Mouse (Mus musculus): ENCODE data around the gene Obscn. TPM values are rescaled to one million over a fixed set of nuclear protein-coding genes. Genes with fewer than 3 reads are reported as not detected.

Obscn gene
- polyA plus RNA-seq, 1 experiment from 2014 or later: 0.62 TPM

- DNase-seq (ENCODE audit: low spot score) (no peak), ATAC-seq (replicated peaks; ENCODE audit: insufficient number of reproducible peaks, low FRiP score, low TSS enrichment, low read depth) (no peak)
- Histone ChIP-seq H3K27ac (replicated peaks; ENCODE audit: low read depth, low read length) (no peak overlapping the region), H3K27me3 (ENCODE audit: control insufficient read depth, insufficient read depth, low read length) (no peaks in the 10 kb centered on the region), H3K36me3 (replicated peaks; ENCODE audit: control insufficient read depth, insufficient read depth, low read depth, low read length) (no peaks in the 10 kb centered on the region), H3K4me1 (ENCODE audit: control insufficient read depth, insufficient read depth, low read length) (no peaks in the 10 kb centered on the region), H3K4me2 (ENCODE audit: low read depth, low read length) (no peak overlapping the region), H3K9ac (replicated peaks; ENCODE audit: low read length) (no peak overlapping the region), H3K4me3 (ENCODE audit: low read depth, low read length) (no peak overlapping the region), H3K9me3 (replicated peaks; ENCODE audit: control insufficient read depth, low read length) (no peaks in the 10 kb centered on the region)
- WGBS: 72% methylated on average over 3 of the region's 3 CpGs
Observed at GRCm38 (mm10) chr11:59102324-59102723, 33.9 kb downstream of the Obscn start.

GRCm38 (mm10) chr11:59098339-59098738, 37.9 kb downstream of the Obscn start:
- Histone ChIP-seq H3K4me1 (ENCODE audit: control insufficient read depth, insufficient read depth, low read length) (no peaks in the 10 kb centered on the region), H3K9me3 (replicated peaks; ENCODE audit: control insufficient read depth, low read length) (no peaks in the 10 kb centered on the region), H3K27ac (replicated peaks; ENCODE audit: low read depth, low read length) (no peak overlapping the region), H3K9ac (replicated peaks; ENCODE audit: low read length) (no peak overlapping the region), H3K27me3 (ENCODE audit: control insufficient read depth, insufficient read depth, low read length) (no peaks in the 10 kb centered on the region), H3K36me3 (replicated peaks; ENCODE audit: control insufficient read depth, insufficient read depth, low read depth, low read length) (no peaks in the 10 kb centered on the region), H3K4me2 (ENCODE audit: low read depth, low read length) (no peak overlapping the region), H3K4me3 (ENCODE audit: low read depth, low read length) (no peak overlapping the region)
- DNase-seq (ENCODE audit: low spot score) (peak; percentile 58), ATAC-seq (replicated peaks; ENCODE audit: insufficient number of reproducible peaks, low FRiP score, low TSS enrichment, low read depth) (no peak)
- WGBS: 19% methylated on average over 2 of the region's 2 CpGs

- H3K4me3 ChIP-seq (ENCODE audit: low read depth, low read length): no peak overlapping the region
- H3K27me3 ChIP-seq (ENCODE audit: control insufficient read depth, insufficient read depth, low read length): no peaks in the 10 kb centered on the region
- H3K4me2 ChIP-seq (ENCODE audit: low read depth, low read length): no peak overlapping the region
- H3K36me3 ChIP-seq (replicated peaks; ENCODE audit: control insufficient read depth, insufficient read depth, low read depth, low read length): no peaks in the 10 kb centered on the region
- DNase-seq (ENCODE audit: low spot score) (no peak), ATAC-seq (replicated peaks; ENCODE audit: insufficient number of reproducible peaks, low FRiP score, low TSS enrichment, low read depth) (no peak)
- H3K4me1 ChIP-seq (ENCODE audit: control insufficient read depth, insufficient read depth, low read length): no peaks in the 10 kb centered on the region
- WGBS: 72% methylated on average over 5 of the region's 5 CpGs
- no peak overlapping the region for H3K27ac ChIP-seq (replicated peaks; ENCODE audit: low read depth, low read length)
- H3K9me3 ChIP-seq (replicated peaks; ENCODE audit: control insufficient read depth, low read length): no peaks in the 10 kb centered on the region
- H3K9ac ChIP-seq (replicated peaks; ENCODE audit: low read length): no peak overlapping the region
Observed at GRCm38 (mm10) chr11:59097770-59098169, 38.4 kb downstream of the Obscn start.

GRCm38 (mm10) chr11:59094213-59094612, 42.0 kb downstream of the Obscn start:
- Histone ChIP-seq H3K4me1 (ENCODE audit: control insufficient read depth, insufficient read depth, low read length) (no peaks in the 10 kb centered on the region), H3K9ac (replicated peaks; ENCODE audit: low read length) (no peak overlapping the region), H3K4me2 (ENCODE audit: low read depth, low read length) (no peak overlapping the region), H3K27ac (replicated peaks; ENCODE audit: low read depth, low read length) (no peak overlapping the region), H3K9me3 (replicated peaks; ENCODE audit: control insufficient read depth, low read length) (no peaks in the 10 kb centered on the region), H3K4me3 (ENCODE audit: low read depth, low read length) (no peak overlapping the region), H3K27me3 (ENCODE audit: control insufficient read depth, insufficient read depth, low read length) (no peaks in the 10 kb centered on the region), H3K36me3 (replicated peaks; ENCODE audit: control insufficient read depth, insufficient read depth, low read depth, low read length) (no peaks in the 10 kb centered on the region)
- ATAC-seq (replicated peaks; ENCODE audit: insufficient number of reproducible peaks, low FRiP score, low TSS enrichment, low read depth) (no peak), DNase-seq (ENCODE audit: low spot score) (no peak)
- 68% methylated on average over 4 of the region's 4 CpGs for WGBS

GRCm38 (mm10) chr11:59087581-59087980, 48.6 kb downstream of the Obscn start:
- no peak overlapping the region for H3K9ac ChIP-seq (replicated peaks; ENCODE audit: low read length)
- no peaks in the 10 kb centered on the region for H3K36me3 ChIP-seq (replicated peaks; ENCODE audit: control insufficient read depth, insufficient read depth, low read depth, low read length)
- WGBS: 91% methylated on average over 10 of the region's 10 CpGs
- DNase-seq (ENCODE audit: low spot score) (no peak), ATAC-seq (replicated peaks; ENCODE audit: insufficient number of reproducible peaks, low FRiP score, low TSS enrichment, low read depth) (no peak)
- H3K4me3 ChIP-seq (ENCODE audit: low read depth, low read length): no peak overlapping the region
- H3K9me3 ChIP-seq (replicated peaks; ENCODE audit: control insufficient read depth, low read length): no peaks in the 10 kb centered on the region
- no peaks in the 10 kb centered on the region for H3K4me1 ChIP-seq (ENCODE audit: control insufficient read depth, insufficient read depth, low read length)
- H3K27me3 ChIP-seq (ENCODE audit: control insufficient read depth, insufficient read depth, low read length): no peaks in the 10 kb centered on the region
- no peak overlapping the region for H3K27ac ChIP-seq (replicated peaks; ENCODE audit: low read depth, low read length)
- H3K4me2 ChIP-seq (ENCODE audit: low read depth, low read length): no peak overlapping the region

GRCm38 (mm10) chr11:59085200-59085599, 51.0 kb downstream of the Obscn start:
- no peaks in the 10 kb centered on the region for H3K27me3 ChIP-seq (ENCODE audit: control insufficient read depth, insufficient read depth, low read length)
- ATAC-seq (replicated peaks; ENCODE audit: insufficient number of reproducible peaks, low FRiP score, low TSS enrichment, low read depth) (no peak), DNase-seq (ENCODE audit: low spot score) (no peak)
- H3K27ac ChIP-seq (replicated peaks; ENCODE audit: low read depth, low read length): no peak overlapping the region
- no peaks in the 10 kb centered on the region for H3K4me1 ChIP-seq (ENCODE audit: control insufficient read depth, insufficient read depth, low read length)
- H3K9ac ChIP-seq (replicated peaks; ENCODE audit: low read length): no peak overlapping the region
- H3K4me2 ChIP-seq (ENCODE audit: low read depth, low read length): no peak overlapping the region
- no peaks in the 10 kb centered on the region for H3K36me3 ChIP-seq (replicated peaks; ENCODE audit: control insufficient read depth, insufficient read depth, low read depth, low read length)
- H3K9me3 ChIP-seq (replicated peaks; ENCODE audit: control insufficient read depth, low read length): no peaks in the 10 kb centered on the region
- 86% methylated on average over 6 of the region's 6 CpGs for WGBS
- no peak overlapping the region for H3K4me3 ChIP-seq (ENCODE audit: low read depth, low read length)

GRCm38 (mm10) chr11:59083125-59083524, 53.1 kb downstream of the Obscn start:
- DNase-seq (ENCODE audit: low spot score) (no peak), ATAC-seq (replicated peaks; ENCODE audit: insufficient number of reproducible peaks, low FRiP score, low TSS enrichment, low read depth) (no peak)
- no peaks in the 10 kb centered on the region for H3K36me3 ChIP-seq (replicated peaks; ENCODE audit: control insufficient read depth, insufficient read depth, low read depth, low read length)
- H3K4me2 ChIP-seq (ENCODE audit: low read depth, low read length): no peak overlapping the region
- no peak overlapping the region for H3K9ac ChIP-seq (replicated peaks; ENCODE audit: low read length)
- no peaks in the 10 kb centered on the region for H3K4me1 ChIP-seq (ENCODE audit: control insufficient read depth, insufficient read depth, low read length)
- no peak overlapping the region for H3K27ac ChIP-seq (replicated peaks; ENCODE audit: low read depth, low read length)
- H3K27me3 ChIP-seq (ENCODE audit: control insufficient read depth, insufficient read depth, low read length): no peaks in the 10 kb centered on the region
- H3K9me3 ChIP-seq (replicated peaks; ENCODE audit: control insufficient read depth, low read length): no peaks in the 10 kb centered on the region
- H3K4me3 ChIP-seq (ENCODE audit: low read depth, low read length): no peak overlapping the region
- WGBS: 74% methylated on average over 3 of the region's 3 CpGs

- no peak overlapping the region for H3K4me2 ChIP-seq (ENCODE audit: low read depth, low read length)
- no peaks in the 10 kb centered on the region for H3K9me3 ChIP-seq (replicated peaks; ENCODE audit: control insufficient read depth, low read length)
- H3K4me3 ChIP-seq (ENCODE audit: low read depth, low read length): no peak overlapping the region
- H3K27ac ChIP-seq (replicated peaks; ENCODE audit: low read depth, low read length): no peak overlapping the region
- H3K4me1 ChIP-seq (ENCODE audit: control insufficient read depth, insufficient read depth, low read length): no peaks in the 10 kb centered on the region
- ATAC-seq (replicated peaks; ENCODE audit: insufficient number of reproducible peaks, low FRiP score, low TSS enrichment, low read depth): no peak
- H3K9ac ChIP-seq (replicated peaks; ENCODE audit: low read length): no peak overlapping the region
- 89% methylated on average over 11 of the region's 11 CpGs for WGBS
- no peaks in the 10 kb centered on the region for H3K36me3 ChIP-seq (replicated peaks; ENCODE audit: control insufficient read depth, insufficient read depth, low read depth, low read length)
- no peaks in the 10 kb centered on the region for H3K27me3 ChIP-seq (ENCODE audit: control insufficient read depth, insufficient read depth, low read length)
- DNase-seq (ENCODE audit: low spot score): no peak
Observed at GRCm38 (mm10) chr11:59078311-59078710, 57.9 kb downstream of the Obscn start.

Data from embryonic facial prominence, embryonic 11.5 days (tissue).